Mouse (Mus musculus): ENCODE results near the gene Ola1.

DNA sequence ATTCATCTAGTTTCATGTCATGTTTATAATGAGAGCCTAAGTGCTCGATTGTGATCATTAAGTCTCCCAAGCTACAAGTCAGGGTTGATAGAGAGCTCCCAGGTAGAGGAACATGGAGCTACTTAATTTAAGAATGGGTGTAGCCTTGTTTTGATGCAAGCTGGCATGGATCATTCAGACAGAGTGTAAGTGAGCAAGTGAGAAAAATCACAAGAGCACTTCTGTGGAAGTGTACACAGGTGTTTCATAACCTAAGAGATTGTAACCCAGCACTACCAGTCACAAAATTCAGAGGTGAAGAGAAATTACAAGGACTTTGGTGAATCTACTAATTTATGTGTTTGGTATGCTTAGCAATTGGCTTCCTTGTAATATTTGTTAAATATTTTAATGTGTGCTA is 54.1 kb downstream of the Ola1 start:
- TF ChIP-seq MAX (IDR thresholded peaks at IDR 0.05; ENCODE audit: low read length), result no peak
- TF ChIP-seq HCFC1 (IDR thresholded peaks at IDR 0.05; ENCODE audit: low read depth, low read length), result no peak
- no peak for TF ChIP-seq ZNF384 (IDR thresholded peaks at IDR 0.05; ENCODE audit: low read depth, low read length)
- TF ChIP-seq E2F4 (IDR thresholded peaks at IDR 0.05; ENCODE audit: insufficient replicate concordance, low read depth, low read length), result no peak
- no peak for TF ChIP-seq CTCF (conservative IDR thresholded peaks at IDR 0.05 in 1 of 2, IDR thresholded peaks at IDR 0.05 in 1 of 2; ENCODE audit: low read depth in 2 of 2, low read length in 2 of 2)
- no peak for TF ChIP-seq NRF1 (IDR thresholded peaks at IDR 0.05; ENCODE audit: low read depth, low read length)
- no peak for TF ChIP-seq USF2 (conservative IDR thresholded peaks at IDR 0.05; ENCODE audit: low read depth, low read length)
- TF ChIP-seq POLR2A (IDR thresholded peaks at IDR 0.05; ENCODE audit: low read depth, low read length), result no peak
- no peak for TF ChIP-seq TBP (conservative IDR thresholded peaks at IDR 0.05; ENCODE audit: low read depth, low read length)
- no peak for TF ChIP-seq TCF12 (IDR thresholded peaks at IDR 0.05; ENCODE audit: low read depth, low read length)

Data from CH12.LX (cell line).